Mouse (Mus musculus): ENCODE measurements around the gene Sgf29.

Gene Sgf29

GRCm38 (mm10) chr7:126649231-126650051, at the start of gene Sgf29:
Sgf29 (plus strand) TSS chr7:126649309.
- in situ Hi-C loops (cut with MboI): loop anchor here (5.0 kb wide), 1 partner anchor 43 kb away; no protein-coding TSS in a partner anchor

GRCm38 (mm10) chr7:126601896-126602295, 47.2 kb upstream of the Sgf29 start:
- in situ Hi-C loops (cut with MboI): no loop called here

DNA sequence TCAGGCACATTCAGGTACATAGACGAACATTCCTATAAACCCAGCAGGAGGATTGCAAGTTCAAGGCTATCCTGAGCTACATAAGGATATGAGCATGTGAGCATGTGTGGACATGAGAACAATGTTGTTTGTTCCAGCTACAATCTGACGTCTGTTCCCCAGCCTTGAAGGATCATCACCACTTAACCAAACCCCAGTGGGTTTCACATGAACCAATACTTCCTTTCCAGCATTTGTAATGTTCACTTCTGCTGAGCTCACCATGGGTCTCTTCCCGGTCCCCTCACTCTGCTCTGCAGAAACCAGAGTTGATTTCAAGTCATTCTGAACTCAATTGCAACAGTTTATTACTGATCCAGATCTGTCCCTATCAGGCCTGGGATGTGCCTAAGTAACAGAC, 46.5 kb upstream of the Sgf29 start:
- in situ Hi-C loops (cut with MboI): no loop called here

GRCm38 (mm10) chr7:126606611-126607010, 42.5 kb upstream of the Sgf29 start:
- in situ Hi-C loops (cut with MboI): no loop called here

DNA sequence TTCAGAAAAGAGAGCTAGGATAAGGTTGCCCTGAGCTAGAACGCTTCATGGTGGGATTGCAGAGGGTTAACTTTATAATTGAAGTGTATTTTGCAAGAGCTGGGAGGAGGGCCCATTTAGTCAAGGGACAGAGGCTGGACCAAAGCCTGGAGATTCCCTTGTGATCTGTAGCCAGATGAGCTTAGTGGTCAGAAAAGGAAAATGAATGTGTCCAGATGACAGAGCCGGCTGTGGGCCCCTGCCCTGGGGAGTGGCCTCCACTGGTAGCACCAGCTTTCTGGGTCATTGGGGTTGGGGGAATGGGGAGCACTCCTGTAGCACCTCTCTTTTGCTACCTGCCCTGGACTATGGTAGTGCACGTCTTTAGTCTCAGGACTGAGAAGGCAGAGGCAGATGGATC, 42.0 kb upstream of the Sgf29 start:
- in situ Hi-C loops (cut with MboI): no loop called here

DNA sequence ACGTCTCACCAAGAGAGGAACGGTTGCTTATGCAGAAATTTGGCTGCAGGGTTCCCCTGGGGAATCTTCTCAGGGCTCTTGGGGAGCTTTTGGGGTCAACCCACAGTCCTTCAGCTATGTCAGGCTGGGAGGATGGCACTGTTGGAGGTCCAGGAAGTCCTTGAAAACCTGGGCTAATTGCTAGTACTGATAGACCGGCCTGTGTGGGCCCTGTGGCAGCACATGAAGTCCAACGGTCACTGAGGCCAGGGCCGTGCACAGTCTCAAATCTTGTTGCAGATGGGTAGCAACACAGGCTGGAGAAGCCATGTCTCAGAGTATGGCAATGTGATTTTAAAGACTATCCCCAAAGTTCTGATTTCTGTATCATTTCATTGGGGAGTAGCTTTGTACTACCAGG, 41.3 kb upstream of the Sgf29 start:
- in situ Hi-C loops (cut with MboI): no loop called here

DNA sequence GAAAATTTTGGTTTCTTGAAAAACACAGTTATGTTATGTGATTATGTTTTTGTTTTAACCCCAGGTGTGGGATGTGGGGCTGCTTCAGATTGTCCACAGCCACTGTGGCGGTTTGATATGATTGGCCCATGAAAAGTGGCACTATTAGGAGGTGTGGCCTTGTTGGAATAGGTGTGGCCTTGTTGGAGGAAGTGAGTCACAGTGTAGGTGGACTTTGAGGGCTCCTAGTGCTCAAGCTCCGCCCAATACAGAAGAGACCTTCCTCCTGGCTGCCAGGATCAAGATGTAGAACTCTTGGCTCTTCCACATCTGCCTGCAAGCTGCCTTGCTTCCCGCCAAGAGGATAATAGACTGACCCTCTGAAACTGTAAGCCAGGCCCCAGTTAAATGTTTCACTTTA, 36.4 kb upstream of the Sgf29 start:
- in situ Hi-C loops (cut with MboI): no loop called here

- in situ Hi-C loops (cut with MboI): no loop called here
Measured at GRCm38 (mm10) chr7:126616707-126617106, 32.4 kb upstream of the Sgf29 start.

DNA sequence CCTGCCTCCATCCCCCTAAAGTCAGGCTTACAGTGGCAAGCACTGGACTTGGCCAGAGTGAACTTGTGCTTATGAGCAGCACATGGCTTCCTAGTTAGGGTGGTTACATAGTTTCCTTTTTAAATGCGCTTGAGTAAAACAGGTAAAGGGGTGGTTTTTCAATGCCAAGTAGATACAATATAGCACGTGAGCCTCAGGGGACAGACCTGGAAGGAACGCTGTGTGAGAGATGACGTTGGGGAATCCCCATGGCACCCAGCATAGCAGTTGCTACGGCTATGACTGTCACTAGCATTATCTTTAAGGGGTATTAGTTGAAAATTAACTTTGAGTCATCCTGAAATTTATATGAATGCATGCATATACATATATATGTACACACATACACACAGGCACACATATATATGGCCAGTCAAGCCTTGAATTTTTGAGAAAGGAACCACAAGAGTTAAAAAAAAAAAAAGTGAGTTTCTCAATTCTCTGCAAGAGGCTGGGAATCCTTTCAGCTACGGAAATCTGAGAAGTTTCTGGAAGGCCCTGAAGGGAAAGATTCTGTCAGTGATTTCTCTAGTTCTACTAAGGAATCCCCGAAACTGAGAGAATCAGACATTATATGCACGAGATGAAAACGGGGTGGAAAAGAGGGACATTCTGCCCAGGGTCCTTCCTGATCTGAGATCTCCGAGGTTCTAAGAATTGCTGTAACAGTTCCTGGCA, 29.4 kb upstream of the Sgf29 start:
- in situ Hi-C loops (cut with MboI): no loop called here

DNA sequence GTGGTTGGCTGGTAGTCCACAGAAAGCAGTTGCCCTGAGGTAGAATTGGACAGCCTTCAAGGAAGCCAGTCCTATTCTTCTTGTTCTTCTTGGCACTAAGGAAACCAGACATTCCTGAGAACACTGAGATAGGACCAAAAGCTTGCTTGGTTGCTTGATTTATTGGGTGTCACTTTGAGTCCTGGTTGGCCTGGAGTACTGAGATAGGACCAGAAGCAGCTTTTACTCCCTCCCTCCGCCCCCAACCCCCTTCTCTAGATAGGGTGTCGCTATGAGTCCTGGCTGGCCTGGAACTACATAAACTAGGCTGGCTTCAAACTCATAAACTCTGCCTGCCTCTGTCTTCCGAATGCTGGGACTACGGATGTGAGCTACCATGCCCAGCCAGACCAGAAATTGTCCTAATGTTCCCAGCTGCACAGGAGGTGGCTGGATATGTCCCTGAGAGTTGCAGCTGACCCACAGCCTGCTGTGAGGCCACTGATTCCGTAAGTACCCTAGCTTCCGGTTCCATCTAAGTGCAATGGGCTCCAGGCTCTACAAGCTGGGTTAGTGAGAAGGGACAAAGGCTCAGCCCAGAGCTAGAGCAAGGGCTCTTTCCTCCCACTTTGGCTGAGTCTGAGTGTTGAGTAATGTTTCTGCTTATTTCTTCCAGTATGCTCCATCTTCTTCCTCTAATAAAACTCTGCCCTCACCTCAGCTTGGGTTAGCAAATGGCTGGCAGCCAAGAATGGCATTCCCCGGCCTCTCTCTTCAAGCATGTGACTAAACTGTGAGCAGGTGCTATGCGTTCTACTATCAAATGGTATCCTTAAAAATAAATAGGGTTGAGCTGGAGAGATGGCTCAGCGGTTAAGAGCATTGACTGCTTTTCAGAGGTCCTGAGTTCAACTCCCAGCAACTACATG, 27.4 kb upstream of the Sgf29 start:
- in situ Hi-C loops (cut with MboI): no loop called here

GRCm38 (mm10) chr7:126623381-126623780, 25.7 kb upstream of the Sgf29 start:
- in situ Hi-C loops (cut with MboI): no loop called here

- in situ Hi-C loops (cut with MboI): no loop called here
Measured at GRCm38 (mm10) chr7:126624774-126625173, 24.3 kb upstream of the Sgf29 start.

DNA sequence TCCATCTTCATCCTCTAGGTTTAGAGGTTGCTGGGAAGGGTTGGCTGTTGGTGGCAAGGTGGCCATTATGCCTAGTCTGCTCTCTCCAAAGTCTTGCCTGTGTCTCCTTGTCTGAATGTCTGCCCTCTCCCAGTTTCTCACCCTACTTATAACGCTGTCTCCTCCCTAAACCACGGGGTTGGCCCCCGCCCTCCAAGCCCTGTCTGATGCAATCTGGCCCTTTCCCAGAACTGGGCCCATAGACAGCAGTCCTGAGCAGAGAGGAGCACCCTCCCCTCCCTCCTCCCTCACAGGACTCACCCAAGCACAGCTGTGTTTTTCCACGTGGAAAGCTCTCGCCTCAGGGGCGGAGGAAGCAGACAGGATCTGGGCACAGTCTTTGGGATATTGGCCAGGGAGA, 23.7 kb upstream of the Sgf29 start:
- in situ Hi-C loops (cut with MboI): no loop called here

GRCm38 (mm10) chr7:126625807-126626600, 23.1 kb upstream of the Sgf29 start:
- in situ Hi-C loops (cut with MboI): no loop called here

DNA sequence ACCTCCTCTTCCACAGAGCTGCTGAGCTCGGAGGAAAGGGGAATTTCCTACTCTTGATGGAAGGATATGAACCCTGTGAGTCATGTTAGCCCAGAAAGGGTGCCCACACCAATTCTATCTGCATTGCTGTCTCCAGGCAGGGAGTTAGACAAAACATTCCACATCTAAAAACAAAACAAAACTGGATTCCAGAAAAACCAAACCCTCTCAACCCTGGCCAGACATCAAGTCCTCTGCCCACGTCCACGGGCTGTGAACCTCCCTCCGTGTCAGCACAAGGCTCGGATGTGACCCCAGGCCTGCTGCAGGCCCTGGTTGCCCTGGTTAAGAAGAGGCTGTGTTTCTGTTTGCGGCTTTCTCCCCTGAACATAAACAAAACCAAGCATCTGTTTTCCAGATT, 21.0 kb upstream of the Sgf29 start:
- in situ Hi-C loops (cut with MboI): no loop called here

DNA sequence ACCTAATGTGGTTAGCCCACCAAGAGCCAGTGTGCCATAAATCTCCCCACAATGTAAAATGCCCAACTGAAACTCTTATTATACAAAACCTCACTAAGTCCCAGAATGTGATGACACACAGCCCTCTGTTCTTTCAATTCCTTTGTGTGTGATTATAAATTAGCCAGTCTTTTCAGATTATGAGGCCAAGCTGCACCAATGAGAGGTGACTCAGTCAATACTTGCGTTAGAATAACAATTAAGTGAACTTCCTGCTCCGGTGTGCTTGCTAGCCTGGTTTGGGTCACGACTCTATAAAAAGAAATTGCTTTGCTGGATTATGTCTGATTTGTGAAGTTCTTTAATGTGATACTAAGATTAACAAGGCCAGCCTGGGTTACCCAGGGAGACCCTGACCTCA, 19.2 kb upstream of the Sgf29 start:
- in situ Hi-C loops (cut with MboI): no loop called here

DNA sequence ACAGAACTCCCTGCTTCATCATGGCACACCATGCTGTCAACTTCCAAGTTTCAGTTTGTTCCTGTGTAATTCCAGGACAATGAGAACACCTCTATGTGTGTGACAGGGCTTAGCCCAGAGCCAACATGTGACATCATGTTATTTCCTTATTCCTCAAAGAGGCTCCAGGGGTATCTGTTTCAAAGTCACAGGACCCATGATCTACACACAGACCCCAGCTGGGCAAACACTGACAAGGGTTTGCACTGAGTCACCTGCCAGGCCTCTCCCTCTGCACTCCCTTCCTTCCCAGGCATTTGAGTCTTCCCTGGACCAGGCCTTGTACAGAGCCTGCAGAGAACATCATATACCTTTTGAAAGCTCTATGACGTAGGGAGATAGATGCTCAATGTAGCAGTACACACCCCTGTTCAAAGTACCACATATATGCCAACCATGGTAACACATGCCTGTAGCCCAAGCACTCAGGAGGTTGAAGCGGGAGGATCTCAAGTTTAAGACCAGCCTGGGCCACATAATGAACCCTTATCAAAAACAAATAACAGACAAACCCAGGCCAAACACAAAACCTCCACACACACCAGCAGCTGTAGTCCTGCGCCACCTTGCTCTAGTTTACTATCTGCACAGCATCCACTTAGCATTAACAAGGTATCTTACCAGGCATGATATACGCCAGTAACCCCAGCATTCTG, 18.1 kb upstream of the Sgf29 start, which contains the start of gene Nupr1:
Nupr1 (minus strand) TSS at position 38 of the 695 bp plus-strand sequence.
- in situ Hi-C loops (cut with MboI): no loop called here

DNA sequence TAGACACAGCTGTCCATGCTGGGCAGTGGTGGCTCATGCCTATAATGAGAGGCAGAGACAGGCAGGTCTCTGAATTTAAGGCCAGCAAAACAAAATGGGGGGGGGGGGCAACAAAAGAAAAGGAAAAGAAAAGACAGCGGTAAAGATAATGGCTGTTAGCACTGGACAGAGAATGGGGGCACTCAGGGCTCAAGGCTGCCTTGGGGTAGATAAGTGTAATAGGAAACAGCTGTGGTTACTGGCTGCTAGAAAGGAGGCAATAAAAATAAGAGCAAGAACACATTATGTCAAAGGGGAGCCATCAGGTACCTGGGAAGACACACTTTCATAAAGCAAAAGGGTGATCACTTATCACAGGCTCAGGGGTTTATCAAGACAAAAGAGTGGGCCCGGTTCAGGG, 16.6 kb upstream of the Sgf29 start:
- in situ Hi-C loops (cut with MboI): no loop called here

DNA sequence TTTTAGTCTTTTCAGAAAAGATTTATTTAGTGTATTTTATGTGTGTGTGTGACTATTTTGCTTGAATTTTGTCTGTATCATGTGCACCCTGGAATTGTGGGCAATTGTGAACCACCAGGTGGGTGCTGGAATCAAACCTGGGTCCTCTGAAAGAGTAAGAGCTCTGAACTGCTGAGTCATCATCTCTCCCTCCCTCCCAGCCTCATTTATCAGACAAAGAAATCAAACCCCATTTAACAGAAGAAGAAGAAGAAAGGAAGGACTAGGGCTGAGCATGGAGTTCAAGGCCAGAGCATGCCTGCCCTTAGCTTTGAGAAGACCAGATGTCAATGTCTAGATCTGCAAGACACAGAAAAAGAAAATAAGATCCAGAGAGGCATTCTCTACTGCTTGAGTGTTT, 13.7 kb upstream of the Sgf29 start:
- in situ Hi-C loops (cut with MboI): no loop called here

DNA sequence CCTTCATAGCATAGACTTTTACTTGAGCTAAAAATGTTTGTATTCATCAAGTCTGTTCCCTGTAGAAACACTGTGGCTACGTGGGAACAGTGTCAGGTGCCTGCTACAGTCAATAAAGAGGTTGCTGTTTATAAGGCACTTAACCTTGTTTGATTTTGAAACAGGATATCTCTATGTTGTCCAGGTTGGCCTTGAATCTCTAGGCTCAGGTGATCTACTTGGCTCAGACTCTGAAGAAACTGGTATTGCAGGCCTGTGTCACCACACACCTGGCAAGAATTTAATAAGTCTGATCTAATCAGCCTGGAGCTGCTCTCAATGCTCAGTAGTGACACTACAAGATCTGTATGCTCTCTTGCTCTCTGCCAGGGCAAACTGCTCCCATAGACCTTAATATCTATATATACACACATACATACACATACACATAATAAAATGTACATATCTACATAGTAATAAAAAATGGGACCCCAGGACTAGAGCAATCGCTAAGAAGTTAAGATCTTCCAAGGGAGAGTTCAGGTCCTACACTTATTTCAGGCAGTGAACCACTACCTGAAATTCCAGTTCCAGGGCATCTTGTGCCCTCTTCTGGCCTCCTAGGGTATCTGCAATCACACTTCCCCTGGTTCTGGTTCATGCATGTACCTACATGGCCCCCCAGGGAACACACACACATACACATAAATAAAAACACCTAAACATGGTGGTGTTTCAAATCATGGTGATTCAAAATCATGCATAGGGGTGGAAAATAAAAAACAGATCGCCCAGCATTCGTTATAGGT, 12.2 kb upstream of the Sgf29 start:
- in situ Hi-C loops (cut with MboI): no loop called here

Data from mature B cell (primary cell).